Mouse (Mus musculus): ENCODE data around the gene Grk6.

Grk6 gene

DNA sequence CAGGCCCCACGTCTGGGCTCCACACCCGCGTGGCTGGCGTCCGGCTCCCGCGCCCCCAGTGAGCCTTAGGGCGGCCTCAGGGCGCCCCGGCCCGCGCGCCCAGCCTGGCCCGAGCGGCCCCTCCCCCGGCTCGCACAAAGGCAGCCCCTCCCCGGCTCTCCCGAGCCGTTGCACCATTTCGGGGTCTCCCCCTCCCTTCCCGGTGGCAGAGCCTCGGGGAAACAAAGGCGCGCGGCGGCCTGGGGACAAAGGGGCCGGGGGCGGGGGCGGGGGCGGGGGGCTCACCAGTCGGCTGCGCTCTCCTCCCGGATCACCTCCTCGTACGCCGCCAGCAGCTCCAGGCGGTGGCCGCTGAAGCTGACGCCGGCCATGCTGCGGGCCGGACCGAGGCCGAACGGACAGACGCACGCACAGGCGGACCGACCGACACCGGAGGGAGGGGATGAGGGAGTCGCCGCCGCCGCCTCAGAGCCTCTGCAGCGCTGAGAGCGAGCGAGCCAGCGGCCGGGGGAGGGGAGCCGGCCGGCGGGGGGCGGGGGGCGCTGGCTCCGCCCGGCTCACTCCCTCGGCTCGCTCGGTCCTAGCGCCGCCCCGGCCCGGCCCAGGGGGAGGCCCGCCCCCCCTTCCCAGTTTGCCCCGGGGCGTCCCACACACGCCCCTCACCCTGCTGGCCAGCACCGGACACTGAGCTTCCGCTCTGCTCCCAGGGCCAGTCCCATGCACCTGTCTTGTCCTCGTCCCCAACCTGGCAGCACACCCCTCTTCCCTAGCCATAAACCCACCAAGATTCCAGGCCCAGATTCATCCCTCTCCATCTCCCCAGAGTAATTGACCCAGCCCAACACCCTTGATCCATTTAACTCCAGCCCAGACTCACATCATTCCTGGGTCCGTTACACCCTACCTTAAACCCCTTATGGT, 43.0 kb downstream of the Grk6 start, which contains the start of gene Dbn1:
TSS of gene Dbn1 (minus strand) at position 534 of the 921 bp plus-strand sequence.
- peak; percentile 56 for DNase-seq

DNA sequence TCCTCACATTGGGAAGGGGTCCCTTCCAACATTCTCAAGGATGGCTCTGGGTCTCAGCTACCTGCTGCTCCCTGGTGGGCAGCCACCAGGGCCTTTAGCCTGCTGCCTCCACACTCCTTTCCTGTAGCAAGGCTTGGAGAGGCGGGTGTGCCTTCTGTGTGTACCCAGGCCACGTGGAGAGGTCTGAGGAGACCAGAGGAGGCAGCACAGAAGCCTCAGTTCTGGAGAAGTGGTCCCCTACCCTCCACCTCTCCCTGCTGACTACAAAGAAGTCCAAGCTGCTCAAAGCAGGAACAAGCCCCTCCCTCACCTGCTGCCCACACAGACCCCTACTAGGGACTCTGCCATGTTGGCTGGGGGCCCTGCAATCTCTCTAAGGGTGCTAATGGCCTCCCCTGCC, 49.4 kb downstream of the Grk6 start:
- no peak for DNase-seq

DNA sequence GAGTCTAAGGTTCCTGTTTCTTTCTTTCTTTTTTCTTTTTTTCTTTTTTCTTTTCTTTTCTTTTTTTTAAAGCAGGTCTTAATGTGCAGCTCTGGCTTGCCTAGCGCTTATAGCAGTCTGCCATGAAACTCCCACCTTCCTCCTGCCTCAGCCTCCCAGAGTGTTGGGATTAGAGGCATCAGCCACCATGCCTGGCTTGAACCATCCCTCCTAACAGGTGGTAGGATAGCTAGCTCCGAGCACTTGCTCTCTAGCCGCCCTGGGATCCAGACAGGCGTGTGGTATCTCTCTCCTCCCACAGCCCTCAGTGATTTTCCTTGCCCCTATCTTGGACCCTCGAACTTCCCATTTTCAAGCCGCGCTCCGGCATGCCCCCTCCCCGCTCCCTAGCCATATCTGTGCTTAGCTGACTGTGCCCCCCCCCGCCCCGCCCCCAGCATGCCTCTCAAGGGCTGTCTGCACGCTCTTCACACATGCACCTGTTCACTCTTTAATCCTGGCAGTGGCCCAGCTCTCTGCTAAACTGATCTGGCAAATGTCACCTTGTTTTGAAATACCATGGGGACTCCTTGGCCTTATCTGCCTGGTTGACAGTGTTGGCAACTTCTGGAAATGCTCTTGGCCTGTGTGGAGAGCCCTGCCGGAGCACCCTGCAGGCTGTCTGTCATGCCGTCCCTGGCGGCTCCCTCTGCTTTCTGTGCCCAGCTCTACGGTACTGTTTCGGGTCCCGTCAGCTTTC, 50.2 kb downstream of the Grk6 start:
- no peak for DNase-seq

DNA sequence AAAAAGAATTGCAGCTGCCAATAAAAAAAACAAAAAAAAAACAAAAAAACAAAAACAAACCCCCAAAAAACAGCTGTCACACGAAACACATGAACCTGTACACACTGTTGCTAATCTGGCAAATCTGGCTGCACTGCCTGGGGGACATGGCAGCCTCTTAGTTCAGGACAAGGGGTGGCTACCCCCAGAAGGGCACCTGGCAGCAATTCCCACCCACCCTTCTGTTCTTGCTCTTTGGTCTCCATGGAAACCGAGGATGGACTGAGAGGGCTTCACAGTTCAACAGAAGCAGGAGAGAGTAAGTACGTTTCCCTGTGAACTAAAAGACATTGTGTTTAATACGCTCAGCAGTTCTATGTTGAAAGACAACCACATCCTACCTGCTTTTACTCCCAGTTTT, 50.8 kb downstream of the Grk6 start:
- no peak for DNase-seq

DNA sequence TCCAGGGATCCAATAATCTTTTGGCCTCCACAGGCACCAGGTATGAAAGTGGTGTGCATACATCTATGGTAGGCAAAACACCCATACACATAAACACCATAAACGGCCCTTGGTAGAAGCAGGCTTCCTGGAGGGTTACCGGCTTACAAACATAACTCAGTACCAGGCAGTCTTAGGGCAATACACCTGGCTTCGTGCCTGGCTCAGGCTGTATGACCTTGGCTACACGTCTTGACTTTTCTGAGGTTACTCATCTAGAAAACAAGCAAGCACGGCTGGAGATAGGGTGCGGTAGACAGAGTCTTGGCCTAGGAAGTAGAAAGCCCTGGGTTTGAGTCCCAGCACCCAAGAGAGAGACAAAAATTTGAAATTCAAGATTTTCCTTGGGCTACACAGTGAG, 51.8 kb downstream of the Grk6 start:
- no peak for DNase-seq

DNA sequence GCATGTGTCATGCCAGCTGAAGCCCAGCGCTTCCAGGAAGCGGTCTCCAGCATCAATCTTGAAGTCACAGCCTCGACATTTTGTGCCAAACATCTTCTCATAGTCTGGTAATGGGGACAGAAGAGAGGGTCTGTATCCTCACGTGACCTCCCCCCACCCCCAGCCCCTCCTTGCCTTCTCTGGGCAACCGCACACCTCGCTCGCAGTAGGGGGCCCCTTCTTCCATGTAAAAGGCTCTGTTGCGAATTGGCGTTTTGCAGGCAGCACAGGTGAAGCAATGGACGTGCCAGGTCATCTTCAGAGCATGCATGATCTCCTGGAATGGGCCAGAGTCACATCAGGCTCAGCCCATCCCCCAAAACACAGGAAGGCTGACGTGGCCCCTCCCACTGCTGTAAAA, 54.0 kb downstream of the Grk6 start:
- no peak for DNase-seq

DNA sequence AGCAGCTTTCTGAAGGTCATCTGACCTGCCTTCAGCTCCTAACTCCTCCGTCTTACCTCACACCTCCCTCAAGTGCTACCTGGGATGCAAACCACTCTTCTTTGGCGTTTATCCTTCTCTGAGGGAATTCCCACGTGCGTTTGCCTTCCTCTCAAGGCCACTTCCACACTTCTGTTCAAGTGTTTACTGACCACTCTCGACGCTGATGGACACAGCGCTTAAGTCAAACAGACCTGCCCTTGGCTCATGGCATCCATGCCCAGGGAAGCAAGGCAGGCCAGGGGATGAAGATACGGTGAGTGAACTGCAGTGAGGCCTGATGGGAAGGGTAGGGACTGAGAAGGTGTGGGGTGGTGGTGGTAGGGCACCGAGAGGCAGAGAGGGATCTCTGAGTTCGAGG, 55.7 kb downstream of the Grk6 start:
- DNase-seq = no peak

DNA sequence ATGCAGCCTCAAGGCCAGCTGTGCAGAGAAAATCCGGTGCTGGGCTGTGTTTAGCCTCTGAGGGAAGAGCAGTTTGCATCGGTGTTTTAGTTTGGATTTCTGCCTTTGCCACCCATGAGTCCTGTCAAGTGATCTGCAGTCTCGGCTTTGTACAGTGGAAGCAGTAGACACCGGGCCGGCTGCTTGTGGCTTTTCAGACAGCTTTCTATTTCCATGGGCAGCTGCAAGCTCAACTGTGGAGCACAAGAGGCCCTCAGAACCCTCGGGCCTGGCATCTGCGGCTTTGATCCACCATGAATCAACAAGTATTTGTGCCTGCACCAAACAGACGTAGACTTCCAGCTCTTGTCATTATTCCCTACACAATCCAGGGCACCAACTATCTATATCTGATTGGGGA, 57.5 kb downstream of the Grk6 start:
- no peak for DNase-seq

DNA sequence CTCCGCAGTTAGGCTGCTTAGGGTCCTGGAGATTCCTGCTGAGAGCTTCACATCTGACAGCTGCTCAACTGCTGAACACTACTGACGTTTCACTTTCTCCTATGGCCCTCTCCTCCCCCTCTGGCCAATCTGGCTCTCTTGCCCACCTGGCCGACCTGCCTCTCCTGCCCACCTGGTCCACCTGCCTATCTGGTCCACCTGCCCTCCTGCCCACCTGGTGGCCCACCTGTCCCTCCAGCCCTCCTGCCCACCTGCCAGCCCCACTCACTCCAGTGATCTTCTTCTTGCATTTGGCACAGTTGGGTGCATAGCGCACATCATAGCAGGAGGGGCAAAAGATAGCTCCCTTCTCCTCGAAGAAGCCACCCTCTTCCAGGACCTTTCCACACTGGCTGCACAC, 59.5 kb downstream of the Grk6 start:
- DNase-seq = no peak

DNA sequence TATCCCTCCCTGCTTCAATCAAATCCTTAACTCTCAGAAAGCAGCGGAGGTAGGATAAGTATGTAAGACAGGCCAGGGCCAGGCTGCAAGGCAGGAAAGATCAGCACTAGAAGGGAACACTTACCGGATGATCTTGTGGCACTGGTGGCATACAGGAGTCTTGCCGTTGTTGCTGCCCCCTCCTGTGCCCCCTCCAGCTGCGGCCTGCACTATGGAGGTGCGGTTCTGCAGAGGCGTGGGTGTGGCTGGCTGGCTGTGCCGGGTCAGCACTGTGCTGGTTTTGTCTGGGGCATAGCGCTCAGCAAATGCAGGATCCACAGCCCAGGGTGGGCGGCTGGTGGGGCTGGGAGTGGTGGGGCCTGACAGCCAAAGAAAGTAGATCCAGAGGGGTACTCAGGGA, 60.9 kb downstream of the Grk6 start:
- DNase-seq = no peak

DNA sequence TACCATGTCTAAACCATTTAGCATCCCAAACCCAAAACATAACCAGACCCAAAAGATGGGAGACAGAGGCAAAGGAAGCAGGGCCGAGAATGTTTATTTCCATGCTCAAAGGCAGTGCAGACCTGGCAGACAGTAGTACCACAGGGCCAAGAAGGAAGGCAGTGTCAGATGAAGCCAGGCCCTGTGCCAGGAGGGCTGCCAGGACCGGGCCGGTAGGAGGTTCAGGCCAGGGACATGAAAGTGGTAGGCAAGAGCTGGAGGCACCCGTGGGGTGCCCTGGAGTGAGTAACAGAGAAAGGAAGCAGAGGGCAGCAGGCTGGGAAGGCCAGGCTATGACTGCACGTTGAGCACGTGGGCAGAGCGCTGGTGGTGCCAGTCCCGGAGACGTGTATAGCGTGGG, 61.8 kb downstream of the Grk6 start:
- no peak for DNase-seq

DNA sequence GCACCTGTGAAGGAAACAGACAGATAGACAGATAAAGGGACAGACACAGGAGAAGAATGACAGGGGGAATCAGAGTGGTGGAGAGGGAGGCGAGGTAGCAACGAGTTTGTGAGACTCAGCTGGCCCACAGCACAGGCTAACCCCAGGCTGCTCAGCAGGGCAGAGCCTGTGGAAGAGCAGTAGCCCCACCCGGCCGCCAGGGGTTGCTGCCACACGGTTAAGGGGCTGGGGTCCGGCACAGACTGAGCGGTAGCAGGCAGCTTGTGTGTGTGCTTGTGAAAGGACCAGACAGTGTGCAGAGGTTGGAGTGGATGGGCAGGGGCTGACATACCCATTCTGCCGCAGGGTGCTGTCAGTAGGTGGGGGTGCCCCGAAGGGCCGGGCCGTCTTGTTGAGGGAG, 63.0 kb downstream of the Grk6 start:
- no peak for DNase-seq

DNA sequence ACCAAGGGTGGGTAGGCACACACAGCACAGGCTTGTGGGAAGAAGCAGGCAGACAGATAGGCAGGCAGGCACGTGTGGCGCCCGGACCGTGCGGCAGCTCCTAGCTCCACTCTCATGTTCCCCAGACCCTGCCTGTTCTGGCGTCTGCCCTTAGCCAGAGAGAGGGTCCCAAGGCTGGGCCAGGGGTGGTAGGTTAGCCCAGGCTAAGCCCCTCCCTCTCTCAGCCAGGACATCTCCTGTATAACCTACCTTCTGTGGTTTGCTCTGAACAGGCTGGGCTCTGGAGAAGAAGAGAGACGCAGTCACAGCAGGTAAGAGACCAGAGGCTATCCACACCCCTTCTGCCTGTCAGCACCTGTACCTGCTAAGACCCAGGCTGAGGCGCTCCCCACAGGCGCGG, 63.7 kb downstream of the Grk6 start:
- no peak for DNase-seq

DNA sequence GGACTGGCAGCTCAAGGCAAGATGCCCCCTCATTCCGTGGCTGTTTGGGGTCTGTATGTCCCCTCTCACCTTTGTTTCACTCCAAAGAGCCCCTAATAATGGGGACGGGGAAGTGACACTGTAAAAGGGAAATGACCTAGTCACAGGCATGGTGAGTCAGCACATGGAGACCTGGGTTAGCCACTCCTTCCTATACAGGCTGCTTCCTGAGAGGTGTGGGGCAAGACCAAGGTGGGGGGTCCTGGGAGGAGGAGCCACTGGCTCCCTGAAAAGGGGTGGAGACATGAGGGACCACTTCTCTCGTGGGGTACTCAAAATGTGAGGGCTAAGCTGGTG, 65.4 kb downstream of the Grk6 start:
- peak; percentile 23 for DNase-seq
